Mouse (Mus musculus): ENCODE results near the gene C1qtnf1.

DNA sequence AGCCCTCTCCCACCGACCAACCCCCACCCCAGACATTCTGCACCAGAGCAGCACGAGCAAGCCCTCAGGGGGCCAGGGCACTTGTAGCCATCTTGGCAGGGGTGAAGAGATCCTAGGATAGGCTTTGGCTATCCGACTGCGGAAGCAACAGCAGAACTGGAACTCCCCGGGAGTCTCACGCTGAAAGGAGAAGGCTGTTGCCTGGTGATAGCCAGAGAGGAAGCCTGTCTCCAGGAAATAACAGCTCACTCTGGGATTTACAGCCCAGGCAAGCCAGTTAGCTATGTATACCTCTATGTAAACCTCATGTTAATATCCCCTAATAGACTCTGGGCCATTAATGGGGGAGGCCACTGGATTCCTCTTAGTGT lies 27.5 kb upstream of the C1qtnf1 start:
- TF ChIP-seq MAFK (IDR thresholded peaks at IDR 0.05; ENCODE audit: insufficient read depth, low read depth, low read length), result no peak
- TF ChIP-seq ZC3H11A (IDR thresholded peaks at IDR 0.05; ENCODE audit: borderline replicate concordance, low read depth, low read length), result no peak
- TF ChIP-seq ZNF384 (IDR thresholded peaks at IDR 0.05; ENCODE audit: low read depth, low read length), result no peak
- TF ChIP-seq CHD2 (IDR thresholded peaks at IDR 0.05; ENCODE audit: low read depth, low read length), result no peak
- no peak for TF ChIP-seq HCFC1 (IDR thresholded peaks at IDR 0.05; ENCODE audit: borderline replicate concordance, insufficient read depth, low read length)
